Mouse (Mus musculus) thymus, postnatal 0 days (tissue): Measurements from ENCODE around the gene Ssh3. TPM values are rescaled to one million over a fixed set of nuclear protein-coding genes. Genes with fewer than 3 reads are reported as not detected.
"Not testable (repeated sequence)": the region's sequence is repeated elsewhere in the genome, so short reads cannot be mapped to it uniquely, and the experiment has no call there.

ENCODE experiments used
- DNase-seq: peaks from one replicate; pipeline ENCODE4 v3.0.0-alpha.2; 2015; ENCODE audit warnings: low spot score
- polyA plus RNA-seq: library from polyadenylated mRNA; unstranded; fragments of >200 nt; fragmentation: Nextera tagmentation; extraction: Ambion mirVana; gene quantifications from 2 replicates; pipeline ENCODE4 v1.2.1, GENCODE M21; 2015

Gene Ssh3
- polyA plus RNA-seq, 1 experiment from 2014 or later: 10.1 TPM

- DNase-seq: not testable (repeated sequence)
These were observed 20.3 kb downstream of the Ssh3 start for GRCm38 (mm10) chr19:4248683-4249082.

GRCm38 (mm10) chr19:4247010-4247409, 22.0 kb downstream of the Ssh3 start:
- peak; percentile 62 for DNase-seq

- DNase-seq: no peak
These were observed 24.2 kb downstream of the Ssh3 start for GRCm38 (mm10) chr19:4244775-4245174.

DNA sequence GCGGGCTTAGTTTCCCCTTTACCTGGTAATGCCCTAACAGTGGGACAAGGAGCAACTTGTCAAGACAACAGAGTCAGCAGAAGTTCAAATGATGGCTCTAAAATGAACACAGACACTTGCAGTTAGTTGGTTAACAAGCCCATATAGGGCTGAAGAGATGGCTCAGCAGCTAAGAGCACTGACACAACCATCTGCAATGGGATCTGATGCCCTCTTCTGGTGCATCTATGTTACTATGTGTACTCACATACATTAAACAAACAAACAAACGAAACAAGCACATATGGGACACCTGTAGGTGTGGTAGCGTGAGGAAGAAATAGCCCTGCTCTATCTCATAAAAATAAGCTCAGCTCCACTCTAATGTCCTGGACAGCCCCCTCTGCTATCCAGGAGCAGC, 26.6 kb downstream of the Ssh3 start:
- no peak for DNase-seq

DNA sequence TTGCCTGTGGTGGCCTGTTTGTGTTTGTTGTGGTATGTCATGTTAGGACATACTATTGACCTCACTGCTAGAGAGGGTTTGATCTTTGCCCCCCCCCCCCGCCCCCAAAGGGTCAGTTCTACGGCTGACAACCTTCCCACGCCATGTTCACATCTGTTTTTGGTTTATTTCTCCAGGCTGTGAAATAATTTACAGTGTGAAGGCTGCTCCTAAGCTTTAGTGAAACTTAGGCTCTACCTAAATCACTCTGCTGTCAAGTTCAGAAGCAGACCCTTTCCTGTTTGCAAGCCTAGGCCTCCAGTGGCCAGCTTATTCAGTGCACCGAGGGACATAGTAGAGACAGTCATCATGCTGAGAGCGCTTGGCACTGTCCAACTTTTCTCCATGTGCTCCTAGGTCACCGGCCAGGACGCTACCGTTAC, 28.7 kb downstream of the Ssh3 start:
- no peak for DNase-seq

- no peak for DNase-seq
These were observed 34.4 kb downstream of the Ssh3 start for GRCm38 (mm10) chr19:4234548-4234947.

GRCm38 (mm10) chr19:4232651-4233050, 36.3 kb downstream of the Ssh3 start:
- DNase-seq: no peak

DNA sequence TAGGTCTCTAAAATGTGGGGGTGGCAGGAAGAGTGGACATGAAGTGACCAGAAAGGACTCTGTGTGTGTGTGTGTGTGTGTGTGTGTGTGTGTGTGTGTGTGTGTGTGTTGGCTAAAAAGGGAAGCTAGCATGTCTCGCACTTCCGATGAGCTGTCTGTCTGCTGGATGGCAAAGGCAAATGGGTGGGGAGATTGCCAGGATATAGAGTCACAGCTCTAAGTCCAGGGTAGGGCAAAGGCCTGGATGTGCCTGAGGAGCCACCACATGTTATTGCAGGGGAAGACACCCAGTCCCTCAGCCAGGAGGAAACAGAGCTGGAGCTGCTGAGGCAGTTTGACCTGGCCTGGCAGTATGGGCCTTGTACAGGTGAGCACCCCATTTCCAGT, 36.8 kb downstream of the Ssh3 start:
- peak; percentile 37 for DNase-seq

DNA sequence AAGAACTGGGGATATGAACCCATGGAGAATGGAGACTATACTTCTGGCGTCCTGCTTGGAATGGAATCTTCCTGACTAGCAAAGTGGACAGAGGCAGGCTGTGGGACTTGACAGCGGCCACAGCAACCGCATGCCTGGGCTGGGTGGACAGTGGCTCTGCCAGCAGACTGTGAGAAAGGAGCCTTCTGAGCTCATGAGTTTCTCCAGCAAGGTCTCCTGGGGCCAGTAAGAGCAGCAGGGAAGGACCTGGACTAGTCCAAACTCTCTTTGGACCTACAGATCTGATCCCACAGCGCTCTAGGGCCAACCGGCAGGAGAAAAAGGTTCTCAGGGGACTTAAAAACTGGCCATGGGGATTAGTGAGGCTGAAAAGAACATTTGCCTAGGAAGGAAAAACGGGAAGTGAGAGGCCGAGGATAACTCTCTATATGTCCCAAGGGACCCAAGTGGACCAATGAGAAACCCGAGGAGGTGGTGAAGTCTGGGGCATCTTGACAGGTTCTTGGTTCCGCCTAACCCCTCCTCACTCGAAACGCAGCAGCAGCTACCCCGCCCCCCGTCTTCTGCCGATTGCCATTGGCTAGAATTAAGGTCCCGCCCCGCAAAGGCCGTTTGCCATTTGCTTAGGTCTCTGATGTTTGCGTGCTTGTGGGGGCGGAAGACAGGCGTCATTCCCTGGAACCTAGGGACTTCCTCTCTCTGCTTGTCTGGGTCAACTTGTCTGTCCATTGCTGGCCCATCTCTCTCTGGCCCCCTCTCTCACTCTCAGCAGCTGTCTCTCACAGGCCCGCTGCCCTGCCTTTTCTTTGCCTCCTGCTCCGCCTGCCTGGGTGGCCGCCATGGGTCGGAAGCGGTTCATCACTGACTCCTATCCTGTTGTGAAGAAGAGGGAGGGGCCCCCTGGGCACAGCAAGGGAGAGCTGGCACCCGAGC, 37.5 kb downstream of the Ssh3 start, which contains the start of gene Pold4:
Pold4 (plus strand) TSS at position 647 of the 933 bp plus-strand sequence.
- DNase-seq: peak; percentile 93

- DNase-seq: no peak
These were observed 38.6 kb downstream of the Ssh3 start for GRCm38 (mm10) chr19:4230415-4230814.

GRCm38 (mm10) chr19:4229451-4230076, 39.4 kb downstream of the Ssh3 start:
- DNase-seq: no peak

DNA sequence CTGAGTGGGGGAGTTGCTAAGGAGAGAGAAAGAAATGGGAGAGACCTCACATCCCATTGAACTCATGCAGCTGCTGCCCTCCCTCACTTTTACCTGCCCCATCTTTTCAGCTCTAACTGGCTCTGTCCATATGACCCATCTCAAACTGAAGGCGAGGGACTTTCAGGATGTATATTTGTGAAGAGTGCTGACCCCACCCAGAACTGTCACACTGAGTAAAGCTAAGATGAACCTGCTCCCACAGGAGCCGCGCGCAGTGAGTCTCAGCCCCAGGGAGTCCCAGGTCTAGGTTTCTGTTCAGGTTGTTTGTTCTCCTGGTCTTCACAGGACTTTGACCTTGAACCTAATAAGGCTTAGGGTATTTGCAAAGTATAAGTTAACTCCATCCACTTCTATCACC, 40.1 kb downstream of the Ssh3 start:
- DNase-seq: no peak

DNA sequence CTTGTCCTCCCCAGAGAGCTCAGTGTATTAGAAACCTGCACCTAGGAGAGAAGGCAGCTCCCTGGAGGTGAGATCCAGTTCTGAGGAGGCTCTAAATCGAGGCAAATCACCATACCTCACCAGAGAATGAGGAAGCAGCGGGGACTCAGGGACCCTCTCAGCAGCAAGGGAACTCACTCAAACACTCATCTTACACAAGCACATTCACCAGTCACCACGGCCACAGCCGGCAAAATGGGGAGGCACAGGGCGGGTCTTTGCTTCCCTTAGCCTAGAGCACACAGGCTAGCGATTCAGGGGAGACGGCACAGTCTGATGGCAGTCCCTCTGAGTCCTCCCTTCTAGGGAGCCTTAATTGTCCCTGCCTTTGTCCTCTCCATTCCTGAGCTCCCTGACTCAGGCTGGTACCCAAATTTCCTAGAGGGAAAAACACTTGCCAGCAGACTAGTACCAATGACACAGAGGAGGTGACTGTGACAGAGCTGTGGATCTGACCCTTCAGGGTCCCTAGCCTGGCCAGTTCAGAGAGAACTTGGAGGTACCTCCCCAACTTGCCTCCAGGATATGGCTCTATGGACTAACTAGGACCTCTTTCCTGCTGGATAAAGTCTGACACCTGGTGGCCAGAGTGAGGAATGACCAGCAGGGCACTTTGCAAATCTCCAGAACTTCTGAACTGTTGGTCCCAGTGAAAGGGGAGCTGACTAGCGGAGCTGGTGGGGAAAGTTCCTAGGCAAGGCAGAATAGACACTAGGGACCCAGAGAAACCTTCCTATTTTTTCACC, 40.9 kb downstream of the Ssh3 start:
- peak; percentile 85 for DNase-seq

DNA sequence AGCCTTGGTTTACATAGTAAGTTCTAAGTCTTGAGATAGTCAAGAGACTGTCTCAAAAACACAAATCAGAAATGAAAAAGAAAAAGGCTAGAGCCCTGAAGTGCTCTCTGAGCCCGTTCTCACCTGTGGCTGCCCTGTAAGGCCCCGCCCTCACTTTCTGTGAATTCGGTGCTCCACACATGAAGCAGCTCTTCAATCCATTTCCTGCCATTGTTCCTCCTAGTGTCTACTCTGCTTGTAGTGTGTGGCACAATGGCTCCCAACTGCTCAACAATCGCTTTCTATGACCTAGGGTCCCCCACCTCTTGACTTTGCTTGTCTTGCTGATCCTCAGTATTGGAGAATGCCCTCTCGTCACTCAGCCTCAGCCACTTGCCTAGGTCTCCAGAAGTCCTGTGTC, 41.5 kb downstream of the Ssh3 start:
- peak; percentile 52 for DNase-seq

GRCm38 (mm10) chr19:4226779-4227178, 42.2 kb downstream of the Ssh3 start:
- DNase-seq: no peak

GRCm38 (mm10) chr19:4222165-4222564, 46.8 kb downstream of the Ssh3 start:
- DNase-seq: peak; percentile 20

DNA sequence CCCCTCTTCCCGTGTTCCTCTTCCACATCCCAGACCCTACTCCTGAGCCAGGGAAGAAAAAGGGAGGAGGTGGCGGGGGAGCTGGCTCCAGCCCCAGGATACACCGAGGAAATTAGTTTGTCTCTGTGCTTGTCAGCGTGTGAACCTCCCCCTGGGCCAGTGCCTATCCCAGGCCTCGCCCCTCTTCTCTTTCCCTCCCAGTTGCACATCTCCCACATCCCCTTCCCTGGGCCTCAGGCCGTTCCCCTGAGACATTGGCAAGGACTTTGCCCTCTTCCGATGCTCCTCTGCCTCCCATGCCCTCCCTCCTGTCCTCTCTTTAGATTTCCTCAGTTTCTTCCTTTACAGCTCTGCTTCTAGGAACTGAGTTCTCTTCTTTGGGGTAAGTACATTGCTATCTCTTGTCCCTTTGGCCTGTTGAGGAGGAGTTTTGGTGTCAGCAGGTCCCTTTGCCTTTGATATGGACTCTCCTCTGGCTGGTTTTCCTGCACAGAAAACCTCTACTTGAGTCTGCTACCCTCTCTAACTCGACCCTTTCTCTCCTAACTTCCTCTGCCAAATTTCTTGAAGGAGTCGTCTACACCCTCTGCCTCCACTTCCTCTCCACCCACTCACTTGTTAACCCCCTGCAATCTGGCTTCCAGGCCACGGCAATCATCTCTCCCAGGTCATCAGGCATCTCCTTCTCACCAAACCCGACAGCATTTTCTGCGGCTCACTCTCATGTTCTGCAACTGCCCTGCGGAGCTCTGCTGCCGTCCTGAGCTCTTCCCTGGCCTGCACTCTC, 47.8 kb downstream of the Ssh3 start:
- DNase-seq: peak; percentile 35

DNA sequence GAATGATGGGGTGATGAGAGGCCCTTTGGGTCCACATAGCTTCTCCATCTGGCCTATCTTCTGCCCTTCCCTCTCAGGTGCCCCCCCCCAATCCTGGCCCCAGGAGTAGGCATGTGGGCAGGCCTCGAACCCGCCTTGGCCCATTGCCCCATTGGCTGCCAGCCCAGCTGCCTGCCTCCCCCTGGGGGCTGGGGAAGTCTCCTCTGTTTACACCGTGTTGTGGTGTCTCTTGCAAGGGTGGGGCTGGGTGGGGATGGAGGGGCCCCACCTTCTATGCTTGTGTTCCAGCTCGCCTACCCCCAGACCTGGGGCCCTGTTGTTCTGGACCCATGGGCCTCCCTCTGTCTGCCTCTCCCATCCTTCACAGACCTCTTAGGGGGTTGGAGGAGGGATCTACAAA, 48.6 kb downstream of the Ssh3 start:
- DNase-seq: no peak

DNA sequence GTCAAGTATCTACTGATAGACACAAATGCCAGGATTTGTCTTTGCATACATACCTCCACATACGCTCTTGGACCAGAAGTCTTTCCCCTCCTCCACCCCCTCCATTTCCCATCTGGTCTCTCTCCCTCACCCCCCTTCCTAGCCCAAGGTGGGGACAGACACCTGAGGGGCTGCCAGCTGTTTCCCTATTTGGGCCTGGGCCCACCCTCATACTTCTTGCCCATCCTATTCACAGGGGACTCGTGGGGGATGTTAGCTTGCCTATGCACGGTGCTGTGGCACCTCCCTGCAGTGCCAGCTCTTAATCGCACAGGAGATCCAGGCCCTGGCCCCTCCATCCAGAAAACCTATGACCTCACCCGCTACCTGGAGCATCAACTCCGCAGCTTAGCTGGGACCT, 49.0 kb downstream of the Ssh3 start:
- no peak for DNase-seq

- DNase-seq: peak; percentile 39
These were observed 50.2 kb downstream of the Ssh3 start for GRCm38 (mm10) chr19:4218784-4219183.

DNA sequence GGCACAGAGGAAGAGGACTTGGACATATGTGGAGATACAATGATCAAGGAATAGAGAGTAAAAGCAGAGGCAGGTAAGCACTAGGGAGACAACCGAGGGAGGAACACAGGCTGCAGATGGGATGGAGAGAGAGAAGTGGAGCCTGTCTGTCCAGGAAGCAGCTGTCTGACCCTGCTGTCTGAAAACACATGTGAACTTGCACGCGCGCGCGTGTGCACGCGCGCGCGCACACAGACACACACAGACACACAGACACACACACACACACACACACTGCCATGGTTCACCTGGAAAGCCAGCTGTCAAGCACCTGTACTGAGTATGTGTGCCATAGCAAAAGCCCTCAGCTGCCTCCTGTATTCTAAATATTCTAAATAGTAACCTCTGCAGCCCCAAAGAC, 50.7 kb downstream of the Ssh3 start:
- DNase-seq: peak; percentile 12
